Mouse (Mus musculus) bone marrow macrophage, adult 2 months (primary cell): ENCODE data around the gene Zfp790. TPM values are rescaled to one million over a fixed set of nuclear protein-coding genes. Genes with fewer than 3 reads are reported as not detected.
"Not testable (repeated sequence)": the region's sequence is repeated elsewhere in the genome, so short reads cannot be mapped to it uniquely, and the experiment has no call there.

Source experiments
- H3K27ac ChIP-seq: 2 replicates; pipeline ENCODE4 v1.5.1; 2012; ENCODE audit warnings: low read depth, low read length; ENCODE audit not compliant: insufficient read depth
- H3K4me1 ChIP-seq: 2 replicates; pipeline ENCODE4 v1.6.1; 2012; ENCODE audit warnings: low read length; ENCODE audit not compliant: control insufficient read depth, insufficient read depth
- H3K4me3 ChIP-seq: 2 replicates; pipeline ENCODE4 v1.5.1; 2012; ENCODE audit warnings: mild to moderate bottlenecking, low read length, moderate library complexity; ENCODE audit not compliant: insufficient read depth
- CTCF ChIP-seq: IDR thresholded peaks from 2 replicates; pipeline ENCODE4 v1.5.1; 2012; ENCODE audit warnings: low read depth, mild to moderate bottlenecking, low read length, moderate library complexity
- POLR2A ChIP-seq: IDR thresholded peaks from 2 replicates; pipeline ENCODE4 v1.6.1; 2012; ENCODE audit warnings: mild to moderate bottlenecking, low read depth, low read length, borderline replicate concordance
- polyA plus RNA-seq: library from polyadenylated mRNA; stranded (reverse); fragments of >200 nt; gene quantifications from 2 replicates; pipeline ENCODE4 v1.2.4, GENCODE M21; 2012; ENCODE audit not compliant: missing spikeins, insufficient read depth, insufficient read length

Gene Zfp790
- polyA plus RNA-seq, 1 experiment, result 9.5 TPM

DNA sequence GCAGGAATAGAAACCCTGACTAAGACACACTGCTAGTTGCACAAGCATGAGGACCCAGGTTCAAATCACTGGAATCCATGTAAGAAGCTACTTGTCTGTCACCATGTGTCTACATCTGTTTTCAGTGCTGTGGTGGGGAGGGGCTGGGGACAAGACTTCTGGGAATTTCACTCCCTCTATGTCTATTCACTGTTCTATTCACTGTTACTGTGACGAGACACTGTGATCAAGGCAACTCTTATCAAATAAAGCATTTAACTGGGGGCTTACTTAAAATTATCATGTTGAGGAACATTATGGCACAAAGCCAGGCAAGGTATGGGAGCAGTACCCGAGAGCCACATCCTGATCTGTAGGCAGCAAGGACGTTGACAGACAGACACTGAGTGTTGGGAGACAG lies 23.3 kb downstream of the Zfp790 start:
- H3K4me1 ChIP-seq, result no peaks in the 10 kb centered on the region
- TF ChIP-seq POLR2A, result no peak
- no peak for TF ChIP-seq CTCF
- no peak overlapping the region for H3K4me3 ChIP-seq
- H3K27ac ChIP-seq, result no peak overlapping the region

DNA sequence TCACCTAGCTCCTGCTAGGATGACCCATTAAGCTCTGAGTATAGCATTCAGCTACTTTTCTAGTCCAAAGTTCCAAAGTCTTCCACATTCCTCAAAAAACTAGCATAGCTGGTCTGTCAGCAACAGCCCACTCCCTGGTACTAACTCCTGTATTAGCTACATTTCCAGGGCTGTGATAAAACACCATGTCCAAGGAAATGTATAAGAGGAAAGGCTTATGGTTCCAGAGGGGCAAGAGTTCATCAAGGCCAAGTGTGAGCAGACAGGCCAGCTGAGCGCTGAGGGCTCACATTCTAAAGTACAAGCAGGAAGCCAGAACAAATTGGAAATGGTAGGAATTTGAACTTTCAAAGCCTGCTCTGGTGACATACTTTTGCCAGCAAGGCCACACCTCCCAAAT lies 26.2 kb downstream of the Zfp790 start:
- TF ChIP-seq POLR2A (no peak), CTCF (no peak)
- no peaks in the 10 kb centered on the region for H3K4me1 ChIP-seq

DNA sequence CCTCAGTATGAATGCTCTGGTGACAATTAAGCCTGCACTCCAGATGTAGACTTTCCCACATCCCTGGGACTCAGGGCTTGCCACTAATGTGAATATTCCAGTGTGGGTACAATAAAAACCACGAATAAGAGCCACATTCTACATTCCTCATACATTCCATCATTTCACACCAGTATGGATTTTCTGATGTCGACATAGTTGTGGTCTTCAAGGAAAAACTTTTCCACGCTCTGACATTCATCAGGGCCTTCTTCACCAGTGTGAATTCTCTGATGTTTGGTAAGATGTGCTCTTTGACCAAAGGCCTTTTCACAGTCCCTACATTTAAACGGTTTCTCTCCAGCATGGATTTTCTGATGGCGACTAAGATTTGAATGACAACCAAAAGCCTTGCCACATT lies 28.7 kb downstream of the Zfp790 start:
- no peak overlapping the region for H3K4me3 ChIP-seq
- H3K4me1 ChIP-seq, result no peaks in the 10 kb centered on the region
- H3K27ac ChIP-seq, result no peak overlapping the region
- TF ChIP-seq CTCF, result no peak
- TF ChIP-seq POLR2A, result no peak

More for the DNA sequence above, 26.2 kb downstream of the Zfp790 start:
- Histone ChIP-seq H3K27ac (no peak overlapping the region), H3K4me3 (no peak overlapping the region)

DNA sequence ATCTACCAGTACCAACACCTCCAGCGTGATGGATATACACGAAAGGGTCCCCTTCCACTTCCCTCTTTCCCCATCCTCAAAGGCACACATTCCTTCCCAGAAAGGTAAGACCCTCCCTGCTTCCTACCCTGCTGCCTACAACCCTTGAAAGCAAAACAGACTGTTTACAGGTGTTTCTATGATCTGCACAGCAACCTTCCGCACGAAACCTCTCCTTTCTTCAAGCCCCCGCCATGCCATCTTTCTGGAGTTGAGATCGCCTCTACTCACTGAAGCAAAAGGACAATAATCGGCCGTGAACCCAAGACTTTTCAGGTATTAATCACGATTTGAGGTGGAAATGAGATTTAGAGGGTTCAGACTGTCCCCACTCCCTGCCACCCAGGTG lies 36.9 kb downstream of the Zfp790 start:
- H3K27ac ChIP-seq, result no peak overlapping the region
- H3K4me1 ChIP-seq, result no peaks in the 10 kb centered on the region
- TF ChIP-seq CTCF, result no peak
- TF ChIP-seq POLR2A, result no peak
- H3K4me3 ChIP-seq, result peak overlapping the region; percentile 81

DNA sequence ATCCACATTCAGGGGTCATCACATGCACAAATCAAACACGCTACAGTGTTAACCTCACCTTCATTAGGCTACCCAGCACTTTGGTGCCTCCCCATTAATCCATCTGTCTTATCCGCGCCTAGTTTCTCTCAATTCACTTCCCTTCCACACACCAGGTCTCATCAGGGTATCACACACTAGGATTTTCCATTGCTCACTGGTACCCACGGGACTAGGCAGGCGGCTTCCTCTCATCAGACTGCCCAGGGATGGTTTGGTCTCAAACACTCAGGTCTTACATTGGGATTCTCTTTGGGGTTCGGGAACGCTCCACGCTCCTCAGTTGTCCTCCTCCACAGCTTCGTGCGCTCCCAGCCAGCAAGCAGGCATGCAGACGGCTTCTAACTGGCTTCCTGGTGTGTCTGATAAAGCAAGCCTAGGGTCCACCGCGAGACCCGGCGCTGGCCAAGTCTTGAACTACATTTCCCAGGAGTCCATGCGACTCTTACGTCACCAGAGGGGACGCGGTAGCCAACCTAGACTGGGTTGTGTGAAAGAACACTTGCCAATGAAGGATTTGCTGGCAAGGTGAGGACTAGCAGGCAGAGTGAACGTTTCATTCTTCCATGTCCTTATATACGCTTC lies 37.4 kb downstream of the Zfp790 start, which contains the start of gene Zfp940:
TSS of gene Zfp940 (minus strand) at position 451 of the 624 bp plus-strand sequence.
- Histone ChIP-seq H3K4me3 (peak within 1 kb of the TSS; percentile 81), H3K27ac (no peak within 1 kb of the TSS), H3K4me1 (no peaks in the 10 kb centered on the region)
- no peak for TF ChIP-seq CTCF

DNA sequence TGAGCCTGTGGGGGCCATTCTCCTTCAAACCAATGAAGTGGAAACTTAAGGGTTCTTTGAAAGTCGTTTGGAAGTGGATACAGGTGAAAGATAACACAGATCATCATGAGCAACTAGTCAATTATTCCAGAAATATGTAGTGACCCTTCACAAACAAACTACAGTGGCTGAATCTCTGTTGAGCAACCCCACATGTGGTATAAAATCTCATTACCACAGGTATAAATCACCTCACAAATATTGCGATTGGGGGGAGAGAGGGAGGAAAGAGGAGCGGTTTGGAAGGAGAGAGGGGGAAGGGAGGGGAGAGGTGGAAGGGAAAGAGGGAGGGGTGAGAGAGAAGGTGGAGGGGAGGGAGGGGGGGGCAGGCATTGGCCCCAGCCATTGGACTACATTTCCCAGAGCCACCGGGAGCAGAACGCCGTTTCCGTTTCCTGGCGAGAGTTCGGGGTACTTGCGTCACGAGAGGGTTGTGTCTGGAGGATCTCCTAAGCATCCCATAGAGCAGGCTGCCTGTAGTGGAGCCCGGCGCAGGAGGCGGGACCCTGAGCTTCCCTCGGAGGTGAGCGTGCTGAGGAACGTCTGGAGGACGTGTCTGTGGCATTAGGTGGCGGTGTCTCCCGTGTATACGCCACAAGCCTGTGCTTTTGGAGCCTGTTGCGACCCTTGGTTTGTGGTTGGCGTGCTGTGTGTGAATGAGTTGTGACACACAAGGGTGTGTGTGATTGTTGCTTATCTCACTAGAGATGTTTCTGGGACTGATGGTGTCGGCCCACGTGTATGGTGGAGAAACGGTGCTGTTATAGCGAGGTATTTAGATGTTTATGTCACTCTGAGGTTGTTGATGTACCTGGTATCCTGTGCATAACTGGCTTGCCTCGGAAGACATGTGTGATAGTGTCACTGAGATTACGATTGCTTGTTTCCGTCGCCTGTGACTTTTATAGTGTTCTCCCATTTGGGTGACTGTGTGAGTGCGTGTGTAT lies 43.9 kb downstream of the Zfp790 start, which contains the start of gene Zfp420:
TSS of gene Zfp420 (plus strand) at position 448 of the 986 bp plus-strand sequence.
- peaks cover 2% of the 10 kb centered on the region; the same call in 1 of the 2 replicates for H3K4me1 ChIP-seq
- H3K27ac ChIP-seq, result no peak within 1 kb of the TSS
- H3K4me3 ChIP-seq, result peak within 1 kb of the TSS; percentile 82
- no peak for TF ChIP-seq CTCF

DNA sequence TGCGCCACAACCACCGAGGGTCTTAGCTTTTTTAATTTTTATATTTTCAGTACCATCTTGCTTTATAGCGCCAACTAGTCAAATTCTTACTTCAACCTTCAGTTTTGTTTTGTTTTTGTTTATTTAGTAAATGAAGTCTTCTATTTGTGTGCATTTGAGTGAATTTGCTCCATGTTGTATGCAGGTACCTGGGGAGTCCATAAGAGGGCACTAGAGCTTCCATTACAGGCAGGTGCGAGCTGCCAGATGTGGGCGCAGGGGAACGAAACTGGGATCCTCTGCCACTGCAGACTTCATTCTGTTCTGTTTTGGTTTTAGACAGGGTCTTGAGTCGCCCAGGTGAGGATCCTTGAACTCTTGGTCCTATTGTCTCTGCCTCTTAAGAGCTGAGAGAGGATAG lies 45.7 kb downstream of the Zfp790 start:
- no peak for TF ChIP-seq POLR2A
- no peak for TF ChIP-seq CTCF
- no peak overlapping the region for H3K27ac ChIP-seq
- H3K4me3 ChIP-seq, result no peak overlapping the region
- peaks cover 2% of the 10 kb centered on the region; the same call in 1 of the 2 replicates for H3K4me1 ChIP-seq

DNA sequence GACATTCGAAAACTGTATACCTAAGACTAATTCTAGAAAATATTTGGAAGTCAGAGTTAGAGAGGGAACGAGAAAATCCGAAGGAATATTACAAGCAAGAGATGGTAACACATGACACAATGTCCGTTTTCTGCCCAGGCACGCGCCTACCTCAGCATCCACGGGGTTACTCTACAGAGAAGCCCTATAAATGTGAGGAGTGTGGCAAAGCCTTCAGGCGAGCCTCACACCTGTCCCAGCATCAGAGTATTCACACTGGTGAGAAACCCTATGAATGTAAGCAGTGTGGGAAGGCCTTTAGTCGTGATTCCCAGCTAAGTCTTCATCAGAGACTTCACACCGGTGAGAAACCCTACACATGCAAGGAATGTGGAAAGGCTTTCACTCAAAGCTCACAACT lies 58.3 kb downstream of the Zfp790 start:
- Histone ChIP-seq H3K4me3 (no peak overlapping the region), H3K27ac (no peak overlapping the region), H3K4me1 (no peaks in the 10 kb centered on the region)
- TF ChIP-seq POLR2A (no peak), CTCF (no peak)

DNA sequence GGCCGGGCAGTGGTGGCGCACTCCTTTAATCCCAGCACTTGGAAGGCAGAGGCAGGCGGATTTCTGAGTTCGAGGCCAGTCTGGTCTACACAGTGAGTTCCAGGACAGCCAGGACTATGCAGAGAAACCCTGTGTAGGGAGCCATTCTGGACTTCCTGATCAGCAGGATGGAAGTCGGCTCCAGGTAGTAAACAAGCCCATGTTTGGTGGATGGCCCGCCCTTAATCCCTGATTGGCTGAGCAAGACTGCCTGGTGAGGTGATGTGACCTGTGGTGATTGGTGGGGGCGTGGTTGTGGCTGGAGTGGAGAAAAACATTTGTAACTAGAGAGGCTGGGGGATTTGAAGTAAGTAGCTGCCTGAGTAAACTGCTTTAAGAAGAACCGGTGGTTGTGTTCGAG lies 61.6 kb downstream of the Zfp790 start:
- not testable (repeated sequence) for H3K27ac ChIP-seq, H3K4me3 ChIP-seq, H3K4me1 ChIP-seq

DNA sequence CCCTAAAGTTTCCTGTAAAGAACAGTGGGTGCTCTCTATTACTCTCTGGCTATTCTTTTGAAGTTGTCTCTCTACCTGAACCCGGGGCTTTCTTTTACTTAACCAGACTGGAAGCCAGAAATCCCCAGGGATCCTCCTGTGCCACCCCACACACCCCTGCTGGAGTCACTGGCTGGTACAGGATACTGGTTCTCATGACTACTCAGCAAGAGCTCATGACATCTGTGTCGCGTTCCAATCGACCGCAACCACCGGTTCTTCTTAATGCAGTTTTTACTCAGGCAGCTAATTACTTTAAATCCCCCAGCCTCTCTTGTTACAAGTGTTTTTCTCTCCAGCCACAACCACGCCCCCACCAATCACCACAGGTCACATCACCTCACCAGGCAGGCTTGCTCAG lies 64.1 kb downstream of the Zfp790 start:
- Histone ChIP-seq H3K27ac (no peak overlapping the region), H3K4me3 (no peak overlapping the region), H3K4me1 (no peaks in the 10 kb centered on the region)
- TF ChIP-seq CTCF (no peak), POLR2A (no peak)

Other genes starting within 250 kb of the Zfp790 start
- 0.29 TPM in 1 of 2 replicates, not detected in the other for gene Catsperg2, start 89.1 kb upstream of the Zfp790 start, polyA plus RNA-seq
- 10.3 and 12.5 TPM in 2 replicates for gene Zfp84, start 47.6 kb upstream of the Zfp790 start, polyA plus RNA-seq
- gene Zfp30, start 32.1 kb upstream of the Zfp790 start, polyA plus RNA-seq, result 1.4 and 2.6 TPM in 2 replicates
- 1.4 and 2.1 TPM in 2 replicates for gene Zfp940, start 37.6 kb downstream of the Zfp790 start, polyA plus RNA-seq
- 4.8 and 5.7 TPM in 2 replicates for gene Zfp420, start 43.9 kb downstream of the Zfp790 start, polyA plus RNA-seq
- gene Zfp27, start 90.5 kb downstream of the Zfp790 start, polyA plus RNA-seq, result 3.5 and 3.8 TPM in 2 replicates
- gene Zfp383, start 92.1 kb downstream of the Zfp790 start, polyA plus RNA-seq, result 3.1 and 3.8 TPM in 2 replicates
- gene Zfp74, start 138.0 kb downstream of the Zfp790 start, polyA plus RNA-seq, result 7.2 and 8.6 TPM in 2 replicates
- 3.6 and 4.0 TPM in 2 replicates for gene Zfp568, start 167.8 kb downstream of the Zfp790 start, polyA plus RNA-seq
- gene Zfp14, start 235.3 kb downstream of the Zfp790 start, polyA plus RNA-seq, result 4.1 and 5.0 TPM in 2 replicates